Mouse (Mus musculus): ENCODE measurements around the gene Ptpn3. TPM values are rescaled to one million over a fixed set of nuclear protein-coding genes. Genes with fewer than 3 reads are reported as not detected.

Ptpn3 gene
- polyA plus RNA-seq, 1 experiment from 2014 or later: 5.5 TPM

DNA sequence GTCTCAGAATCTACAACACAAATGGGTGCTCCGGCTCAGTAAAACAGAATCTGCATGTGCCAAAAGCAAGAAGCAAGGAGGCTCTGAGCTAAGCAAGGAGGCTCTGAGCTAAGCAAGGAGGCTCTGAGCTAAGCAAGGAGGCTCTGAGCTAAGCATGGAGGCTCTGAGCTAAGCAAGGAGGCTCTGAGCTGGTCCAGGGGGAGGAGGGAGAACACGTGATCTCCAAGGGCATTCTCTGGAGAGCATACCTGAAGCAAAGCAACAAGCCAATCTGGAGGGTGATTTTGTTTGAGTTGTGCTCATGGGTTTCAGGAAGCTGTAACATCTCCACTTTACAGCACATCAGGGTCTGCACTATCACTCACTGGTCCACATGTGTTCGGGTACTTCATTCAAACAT, 18.4 kb downstream of the Ptpn3 start:
- Histone ChIP-seq H3K9ac (no peak overlapping the region), H3K4me2 (replicated peaks) (no peak overlapping the region), H3K4me1 (replicated peaks; ENCODE audit: control insufficient read depth, insufficient read depth, low read length) (no peaks in the 10 kb centered on the region), H3K4me3 (replicated peaks; ENCODE audit: low read length) (no peak overlapping the region), H3K9me3 (ENCODE audit: control insufficient read depth, low read length) (no peaks in the 10 kb centered on the region), H3K27me3 (ENCODE audit: control insufficient read depth, insufficient read depth, low read length) (no peaks in the 10 kb centered on the region), H3K36me3 (replicated peaks; ENCODE audit: control insufficient read depth, insufficient read depth) (no peaks in the 10 kb centered on the region), H3K27ac (no peak overlapping the region)
- DNase-seq (ENCODE audit: low spot score): no peak
- ATAC-seq (ENCODE audit: low FRiP score): no peak
- 82% methylated on average over 3 of the region's 3 CpGs for WGBS

DNA sequence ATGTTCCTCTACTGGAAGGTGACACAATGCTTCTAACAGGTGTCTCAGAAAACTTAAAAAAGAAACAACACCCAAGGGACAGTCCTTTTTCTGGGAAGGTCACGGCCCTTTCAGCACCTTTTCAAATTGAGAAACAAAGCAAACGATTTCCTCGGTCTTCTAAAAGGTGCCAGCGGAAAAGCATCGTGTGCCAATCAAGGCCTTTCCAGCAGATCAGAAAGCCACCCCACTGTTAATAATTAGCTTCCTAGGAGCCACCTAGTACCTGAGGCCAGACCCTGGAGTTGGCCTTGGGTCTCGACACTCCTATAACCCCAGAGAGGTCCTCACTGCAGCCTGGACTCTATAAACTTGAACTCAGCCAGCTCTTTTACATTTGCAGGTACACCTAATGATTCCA, 19.0 kb downstream of the Ptpn3 start:
- Histone ChIP-seq H3K4me2 (replicated peaks) (no peak overlapping the region), H3K9me3 (ENCODE audit: control insufficient read depth, low read length) (no peaks in the 10 kb centered on the region), H3K4me3 (replicated peaks; ENCODE audit: low read length) (no peak overlapping the region), H3K9ac (no peak overlapping the region), H3K4me1 (replicated peaks; ENCODE audit: control insufficient read depth, insufficient read depth, low read length) (no peaks in the 10 kb centered on the region), H3K27me3 (ENCODE audit: control insufficient read depth, insufficient read depth, low read length) (no peaks in the 10 kb centered on the region), H3K36me3 (replicated peaks; ENCODE audit: control insufficient read depth, insufficient read depth) (no peaks in the 10 kb centered on the region), H3K27ac (no peak overlapping the region)
- 74% methylated on average over 6 of the region's 6 CpGs for WGBS
- no peak for ATAC-seq (ENCODE audit: low FRiP score)
- no peak for DNase-seq (ENCODE audit: low spot score)

DNA sequence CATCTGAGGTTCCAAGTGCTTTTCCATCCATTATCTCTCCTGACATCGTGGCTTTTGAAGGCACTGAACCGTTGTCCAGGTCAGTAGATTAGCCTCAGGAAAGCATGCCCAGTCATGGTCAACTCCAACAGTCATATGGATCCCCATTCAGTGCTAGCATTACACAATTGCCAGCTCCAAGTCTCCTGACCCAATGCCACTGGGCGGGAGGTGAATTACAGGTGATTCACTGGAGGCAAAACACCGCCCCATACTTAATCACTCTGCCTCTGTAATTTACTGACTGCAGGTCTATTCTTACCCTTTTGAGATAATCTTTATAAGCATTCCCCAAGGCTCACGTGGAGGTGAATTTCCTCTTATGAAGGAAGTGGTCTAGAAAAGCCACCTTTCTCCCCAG, 19.5 kb downstream of the Ptpn3 start:
- Histone ChIP-seq H3K4me3 (replicated peaks; ENCODE audit: low read length) (no peak overlapping the region), H3K27ac (no peak overlapping the region), H3K36me3 (replicated peaks; ENCODE audit: control insufficient read depth, insufficient read depth) (no peaks in the 10 kb centered on the region), H3K4me1 (replicated peaks; ENCODE audit: control insufficient read depth, insufficient read depth, low read length) (no peaks in the 10 kb centered on the region), H3K27me3 (ENCODE audit: control insufficient read depth, insufficient read depth, low read length) (no peaks in the 10 kb centered on the region), H3K9me3 (ENCODE audit: control insufficient read depth, low read length) (no peaks in the 10 kb centered on the region), H3K9ac (no peak overlapping the region), H3K4me2 (replicated peaks) (no peak overlapping the region)
- DNase-seq (ENCODE audit: low spot score) (no peak), ATAC-seq (ENCODE audit: low FRiP score) (no peak)
- 84% methylated on average over 5 of the region's 5 CpGs for WGBS

DNA sequence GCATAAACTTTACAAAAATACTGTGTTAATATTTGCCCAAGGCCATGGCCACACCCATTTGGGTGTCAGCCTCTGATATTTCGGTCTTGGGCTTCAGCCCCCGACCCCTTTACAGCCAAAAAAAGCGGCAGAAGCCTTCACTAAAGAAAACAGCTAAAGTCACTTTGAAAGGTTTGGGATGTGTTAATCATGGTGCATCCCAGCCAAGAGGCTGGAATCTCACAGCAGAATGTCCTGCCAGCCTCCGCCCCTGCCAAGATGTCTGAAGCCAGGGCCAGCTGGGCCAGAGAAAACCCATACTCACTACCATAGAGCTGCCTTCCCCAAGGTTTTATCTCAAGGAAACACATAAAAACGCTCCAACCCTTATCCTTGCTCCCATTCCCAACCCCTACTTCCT, 20.7 kb downstream of the Ptpn3 start:
- no peaks in the 10 kb centered on the region for H3K36me3 ChIP-seq (replicated peaks; ENCODE audit: control insufficient read depth, insufficient read depth)
- H3K9me3 ChIP-seq (ENCODE audit: control insufficient read depth, low read length): no peaks in the 10 kb centered on the region
- no peaks in the 10 kb centered on the region for H3K27me3 ChIP-seq (ENCODE audit: control insufficient read depth, insufficient read depth, low read length)
- H3K9ac ChIP-seq: no peak overlapping the region
- H3K4me3 ChIP-seq (replicated peaks; ENCODE audit: low read length): no peak overlapping the region
- H3K4me2 ChIP-seq (replicated peaks): no peak overlapping the region
- WGBS: 89% methylated on average over 5 of the region's 5 CpGs
- H3K4me1 ChIP-seq (replicated peaks; ENCODE audit: control insufficient read depth, insufficient read depth, low read length): no peaks in the 10 kb centered on the region
- DNase-seq (ENCODE audit: low spot score) (no peak), ATAC-seq (ENCODE audit: low FRiP score) (no peak)
- no peak overlapping the region for H3K27ac ChIP-seq

DNA sequence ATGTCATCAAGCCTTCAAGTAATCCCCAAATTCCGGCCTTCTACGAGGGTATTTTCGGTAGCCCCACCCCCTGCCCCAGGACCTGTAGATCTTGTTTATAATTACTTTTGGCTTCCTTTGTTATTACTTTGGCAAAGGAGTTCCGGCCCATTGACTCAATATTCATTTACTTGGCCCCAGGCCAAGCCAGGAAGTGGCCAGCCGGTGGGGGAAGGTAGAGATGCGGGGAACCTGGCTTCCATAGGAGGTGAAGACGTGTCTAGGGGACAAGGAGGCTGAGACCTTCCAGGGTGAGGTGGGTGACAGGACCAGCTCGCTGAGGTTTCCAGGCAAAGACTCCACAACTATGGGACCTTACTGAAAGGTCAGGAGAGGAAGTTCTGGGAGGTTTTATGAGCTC, 22.4 kb downstream of the Ptpn3 start:
- H3K4me1 ChIP-seq (replicated peaks; ENCODE audit: control insufficient read depth, insufficient read depth, low read length): 0 out of 2 replicates have a peak, but pooled peaks cover 3% of the 10 kb centered on the region
- no peak overlapping the region for H3K4me2 ChIP-seq (replicated peaks)
- ATAC-seq (ENCODE audit: low FRiP score): no peak
- H3K27me3 ChIP-seq (ENCODE audit: control insufficient read depth, insufficient read depth, low read length): no peaks in the 10 kb centered on the region
- DNase-seq (ENCODE audit: low spot score): no peak
- no peaks in the 10 kb centered on the region for H3K9me3 ChIP-seq (ENCODE audit: control insufficient read depth, low read length)
- H3K27ac ChIP-seq: no peak overlapping the region
- no peak overlapping the region for H3K9ac ChIP-seq
- no peak overlapping the region for H3K4me3 ChIP-seq (replicated peaks; ENCODE audit: low read length)
- WGBS: 38% methylated on average over 8 of the region's 8 CpGs
- no peaks in the 10 kb centered on the region for H3K36me3 ChIP-seq (replicated peaks; ENCODE audit: control insufficient read depth, insufficient read depth)

DNA sequence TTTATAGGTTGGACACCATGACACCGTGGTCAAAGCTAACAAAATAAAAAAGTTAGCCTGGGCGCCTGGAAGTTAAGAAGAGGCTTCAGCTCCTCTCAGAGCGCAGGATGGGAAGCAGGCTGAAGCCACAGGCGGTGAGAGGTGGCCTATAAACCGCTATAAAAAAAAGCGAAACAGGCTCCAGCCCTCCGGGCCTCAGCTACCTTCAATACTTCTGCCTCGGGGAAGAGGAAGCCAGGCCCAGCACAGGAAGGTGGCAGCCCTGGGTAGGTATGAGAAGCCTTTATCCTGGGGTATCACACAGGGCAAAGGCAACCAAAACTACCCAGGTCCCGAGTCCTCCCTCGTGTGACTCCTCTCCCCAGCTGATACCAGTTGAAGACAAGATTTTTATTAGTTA, 22.8 kb downstream of the Ptpn3 start:
- H3K36me3 ChIP-seq (replicated peaks; ENCODE audit: control insufficient read depth, insufficient read depth): no peaks in the 10 kb centered on the region
- no peak for ATAC-seq (ENCODE audit: low FRiP score)
- H3K4me2 ChIP-seq (replicated peaks): no peak overlapping the region
- H3K27me3 ChIP-seq (ENCODE audit: control insufficient read depth, insufficient read depth, low read length): no peaks in the 10 kb centered on the region
- no peak overlapping the region for H3K4me3 ChIP-seq (replicated peaks; ENCODE audit: low read length)
- H3K27ac ChIP-seq: no peak overlapping the region
- no peak overlapping the region for H3K9ac ChIP-seq
- 0 out of 2 replicates have a peak, but pooled peaks cover 3% of the 10 kb centered on the region for H3K4me1 ChIP-seq (replicated peaks; ENCODE audit: control insufficient read depth, insufficient read depth, low read length)
- no peak for DNase-seq (ENCODE audit: low spot score)
- H3K9me3 ChIP-seq (ENCODE audit: control insufficient read depth, low read length): no peaks in the 10 kb centered on the region
- 61% methylated on average over 10 of the region's 10 CpGs for WGBS

DNA sequence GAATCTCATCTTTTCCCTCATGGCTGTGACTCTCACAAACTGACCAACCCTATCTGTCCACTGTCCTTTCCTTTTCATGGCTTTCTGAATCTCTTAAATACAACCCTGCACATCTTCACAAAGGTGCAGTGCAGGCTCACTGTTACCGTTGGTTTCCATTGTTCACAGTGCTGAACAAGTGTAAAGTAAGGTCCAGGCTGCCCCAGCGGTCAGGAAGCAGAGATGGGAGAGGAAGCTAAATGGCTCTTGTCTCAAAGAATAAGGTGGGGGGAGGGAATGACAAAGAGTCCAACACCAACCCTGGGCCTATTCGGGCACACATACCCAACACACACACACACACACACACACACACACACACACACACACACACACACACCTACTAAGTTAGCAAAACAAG, 24.0 kb downstream of the Ptpn3 start:
- no peaks in the 10 kb centered on the region for H3K9me3 ChIP-seq (ENCODE audit: control insufficient read depth, low read length)
- no peak overlapping the region for H3K4me3 ChIP-seq (replicated peaks; ENCODE audit: low read length)
- ATAC-seq (ENCODE audit: low FRiP score) (no peak), DNase-seq (ENCODE audit: low spot score) (no peak)
- no peak overlapping the region for H3K4me2 ChIP-seq (replicated peaks)
- WGBS: 62% methylated on average over 3 of the region's 3 CpGs
- no peak overlapping the region for H3K9ac ChIP-seq
- no peaks in the 10 kb centered on the region for H3K36me3 ChIP-seq (replicated peaks; ENCODE audit: control insufficient read depth, insufficient read depth)
- H3K4me1 ChIP-seq (replicated peaks; ENCODE audit: control insufficient read depth, insufficient read depth, low read length): 0 out of 2 replicates have a peak, but pooled peaks cover 8% of the 10 kb centered on the region
- no peak overlapping the region for H3K27ac ChIP-seq
- no peaks in the 10 kb centered on the region for H3K27me3 ChIP-seq (ENCODE audit: control insufficient read depth, insufficient read depth, low read length)

DNA sequence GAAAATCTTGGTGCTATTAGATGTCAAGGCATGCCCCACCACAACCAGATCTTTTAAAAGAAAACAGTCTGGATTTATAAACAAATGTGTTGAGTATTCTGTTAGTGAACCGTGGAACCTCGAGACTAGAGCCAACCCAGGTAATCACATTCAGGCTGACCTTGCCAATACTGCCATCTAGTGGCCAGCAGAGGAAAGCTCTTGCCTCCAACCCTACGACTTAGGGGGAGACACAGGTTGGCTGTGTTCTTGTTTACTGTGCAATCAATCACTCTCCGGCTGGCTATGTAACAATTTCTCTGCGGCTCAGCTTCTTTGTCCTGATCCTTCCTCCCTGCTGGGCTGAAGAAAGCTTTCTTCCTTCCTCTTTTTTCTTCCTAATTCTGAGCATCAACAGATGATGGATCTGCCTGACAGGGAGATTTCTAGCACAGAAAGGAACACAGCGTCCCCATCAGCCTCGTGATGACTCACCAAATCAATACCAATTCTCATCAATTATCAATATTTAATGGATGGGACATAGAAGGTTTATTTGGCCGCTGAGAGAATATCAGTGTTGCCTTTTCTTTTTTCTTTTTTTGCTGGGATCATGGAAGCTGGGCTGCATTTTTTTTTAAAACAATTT, 26.4 kb downstream of the Ptpn3 start:
- H3K27ac ChIP-seq: peak overlapping the region; percentile 75
- H3K27me3 ChIP-seq (ENCODE audit: control insufficient read depth, insufficient read depth, low read length): peaks cover 3% of the 10 kb centered on the region; the same call in 1 of the 2 replicates
- H3K4me2 ChIP-seq (replicated peaks): peak overlapping the region; percentile 29; the same call in 1 of the 2 replicates
- H3K9ac ChIP-seq: peak overlapping the region; percentile 43
- H3K4me3 ChIP-seq (replicated peaks; ENCODE audit: low read length): no peak overlapping the region
- 6% methylated on average over 8 of the region's 8 CpGs for WGBS
- ATAC-seq (ENCODE audit: low FRiP score): peak; percentile 89
- H3K4me1 ChIP-seq (replicated peaks; ENCODE audit: control insufficient read depth, insufficient read depth, low read length): peaks cover 13% of the 10 kb centered on the region; the same call in 1 of the 2 replicates
- no peaks in the 10 kb centered on the region for H3K9me3 ChIP-seq (ENCODE audit: control insufficient read depth, low read length)
- H3K36me3 ChIP-seq (replicated peaks; ENCODE audit: control insufficient read depth, insufficient read depth): no peaks in the 10 kb centered on the region
- peak; percentile 93 for DNase-seq (ENCODE audit: low spot score)

DNA sequence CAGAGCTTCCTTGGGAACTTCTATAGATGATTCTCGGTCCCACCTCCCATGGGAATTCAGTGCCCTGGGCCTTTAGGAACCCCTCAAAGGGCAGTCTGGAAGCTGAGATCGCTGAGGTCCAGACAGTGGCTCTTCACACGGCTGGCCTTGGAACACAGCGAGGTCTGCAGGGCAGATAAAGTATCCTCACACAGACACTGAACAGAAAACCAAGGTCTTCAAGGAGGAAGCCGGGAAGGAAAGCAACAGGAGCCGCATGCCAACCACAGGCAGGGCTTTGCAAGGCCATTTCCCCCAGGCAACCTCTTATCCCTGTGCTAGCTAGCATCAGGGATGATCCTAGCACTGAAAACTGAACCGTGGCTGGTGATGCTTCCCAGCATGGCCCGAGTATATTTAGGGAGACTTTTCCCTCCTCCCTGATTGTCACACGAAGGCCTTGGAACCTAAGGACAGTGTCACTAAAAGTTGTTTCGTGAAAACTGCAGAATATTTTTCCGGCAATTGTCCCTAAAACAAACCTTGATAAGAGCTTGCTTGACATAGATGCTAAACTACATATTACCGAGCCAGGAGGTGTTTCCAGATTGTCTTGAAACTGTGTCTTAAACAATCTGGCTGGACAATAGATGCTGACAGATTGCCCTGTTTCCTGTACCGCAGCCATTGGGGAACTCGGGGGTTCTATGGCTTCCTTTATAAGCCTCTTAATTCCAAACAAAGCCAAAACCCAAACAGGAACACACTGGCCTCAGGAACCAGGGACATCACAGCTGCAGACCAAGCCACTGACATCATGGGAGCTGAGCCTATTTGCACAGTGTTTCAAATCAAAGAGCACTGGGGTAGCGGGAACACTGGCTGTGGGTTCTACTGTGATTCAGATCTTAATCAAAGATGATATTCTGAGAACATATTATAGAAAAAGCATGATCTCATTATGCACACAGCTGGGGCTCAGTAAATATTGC, 27.8 kb downstream of the Ptpn3 start:
- no peaks in the 10 kb centered on the region for H3K9me3 ChIP-seq (ENCODE audit: control insufficient read depth, low read length)
- no peak overlapping the region for H3K4me2 ChIP-seq (replicated peaks)
- H3K4me1 ChIP-seq (replicated peaks; ENCODE audit: control insufficient read depth, insufficient read depth, low read length): peaks cover 13% of the 10 kb centered on the region; the same call in 1 of the 2 replicates
- no peak for DNase-seq (ENCODE audit: low spot score)
- peaks cover 3% of the 10 kb centered on the region; the same call in 1 of the 2 replicates for H3K27me3 ChIP-seq (ENCODE audit: control insufficient read depth, insufficient read depth, low read length)
- H3K36me3 ChIP-seq (replicated peaks; ENCODE audit: control insufficient read depth, insufficient read depth): no peaks in the 10 kb centered on the region
- no peak overlapping the region for H3K27ac ChIP-seq
- no peak overlapping the region for H3K9ac ChIP-seq
- H3K4me3 ChIP-seq (replicated peaks; ENCODE audit: low read length): no peak overlapping the region
- no peak for ATAC-seq (ENCODE audit: low FRiP score)
- 46% methylated on average over 15 of the region's 15 CpGs for WGBS
